Mouse (Mus musculus) thymus, adult 18-20 months (tissue): Measurements from ENCODE around the gene Vkorc1l1.

Source experiments
- DNase-seq, 2 experiments: peaks; one replicate each; pipeline ENCODE4 v3.0.0; 2022; ENCODE audit warnings: mixed read lengths in 2 of 2

Vkorc1l1 gene

GRCm38 (mm10) chr5:130002301-130003146 is 60.8 kb downstream of the Vkorc1l1 start, which contains the start of gene Gusb:
Gene Gusb (minus strand): TSS chr5:130003049.
- peak; percentile 50 to 63 for DNase-seq

GRCm38 (mm10) chr5:130003229-130003628 is 61.5 kb downstream of the Vkorc1l1 start:
- no peak for DNase-seq

GRCm38 (mm10) chr5:130007344-130007743 is 65.6 kb downstream of the Vkorc1l1 start:
- DNase-seq: no peak

- DNase-seq: no peak
These were observed 66.3 kb downstream of the Vkorc1l1 start for GRCm38 (mm10) chr5:130008034-130008590.

- no peak for DNase-seq
These were observed 68.0 kb downstream of the Vkorc1l1 start for GRCm38 (mm10) chr5:130009784-130010183.

GRCm38 (mm10) chr5:130010961-130011360 is 69.2 kb downstream of the Vkorc1l1 start:
- DNase-seq: no peak

GRCm38 (mm10) chr5:130015104-130015503 is 73.3 kb downstream of the Vkorc1l1 start:
- DNase-seq: no peak

GRCm38 (mm10) chr5:130019461-130019860 is 77.7 kb downstream of the Vkorc1l1 start:
- DNase-seq: no peak

- DNase-seq: no peak
These were observed 79.7 kb downstream of the Vkorc1l1 start for GRCm38 (mm10) chr5:130021361-130021966.

- no peak for DNase-seq
These were observed 80.6 kb downstream of the Vkorc1l1 start for GRCm38 (mm10) chr5:130022366-130022765.

- DNase-seq: no peak
These were observed 81.4 kb downstream of the Vkorc1l1 start for GRCm38 (mm10) chr5:130023067-130023766.

GRCm38 (mm10) chr5:130023767-130024539 is 82.2 kb downstream of the Vkorc1l1 start:
- DNase-seq: peak; percentile 59 to 80

GRCm38 (mm10) chr5:130027134-130027533 is 85.4 kb downstream of the Vkorc1l1 start:
- DNase-seq: no peak

- no peak for DNase-seq
These were observed 85.9 kb downstream of the Vkorc1l1 start for GRCm38 (mm10) chr5:130027696-130028095.

- peak; percentile 71 to 73 for DNase-seq
These were observed 87.5 kb downstream of the Vkorc1l1 start, which contains the start of the genes Asl and Crcp for GRCm38 (mm10) chr5:130029142-130029897. Gene Asl (minus strand): TSS chr5:130029247. Gene Crcp (plus strand): TSS chr5:130029290.

GRCm38 (mm10) chr5:130031410-130032390 is 89.9 kb downstream of the Vkorc1l1 start:
- DNase-seq: no peak

GRCm38 (mm10) chr5:130033869-130034268 is 92.1 kb downstream of the Vkorc1l1 start:
- no peak for DNase-seq
